Mouse (Mus musculus) lung, adult 2 months (tissue): ENCODE measurements around the gene Olfr816. TPM values are rescaled to one million over a fixed set of nuclear protein-coding genes. Genes with fewer than 3 reads are reported as not detected.
"Not testable (repeated sequence)": the region's sequence is repeated elsewhere in the genome, so short reads cannot be mapped to it uniquely, and the experiment has no call there.

Source experiments
- DNase-seq: peaks from one replicate; pipeline ENCODE4 v3.0.0; 2022
- H3K4me1 ChIP-seq: fragments of 200-500 bp; 2 replicates; pipeline ENCODE4 v1.6.1; 2011; ENCODE audit warnings: low read length; ENCODE audit not compliant: control insufficient read depth, insufficient read depth
- H3K4me3 ChIP-seq: fragments of 200-500 bp; replicated peaks from 2 replicates; pipeline ENCODE3; 2011; ENCODE audit warnings: low read depth, mild to moderate bottlenecking, control low read depth, low read length; ENCODE audit errors: extremely low read depth
- CTCF ChIP-seq: fragments of 200-500 bp; IDR thresholded peaks from 2 replicates; pipeline ENCODE4 v1.5.1; 2011; ENCODE audit warnings: mild to moderate bottlenecking, low read length, control low read depth; ENCODE audit not compliant: insufficient read depth
- POLR2A ChIP-seq: fragments of 200-500 bp; IDR thresholded peaks from 2 replicates; pipeline ENCODE4 v1.6.1; 2011; ENCODE audit warnings: low read depth, mild to moderate bottlenecking, control low read depth, low read length, borderline replicate concordance; ENCODE audit errors: extremely low read depth
- WGBS: fragments of 180-500 bp; shearing (Covaris S2); methylation state at CpG from one replicate; pipeline ENCODE4 v1.1.7; 2018; 5-methylcytosine and 5-hydroxymethylcytosine counted together
- polyA plus RNA-seq: library from polyadenylated mRNA; depleted of rRNA; stranded (reverse); fragments of >200 nt; gene quantifications from 2 replicates; pipeline ENCODE4 v1.2.3, GENCODE M21; 2012; rRNA removed

Gene Olfr816
- polyA plus RNA-seq: not detected in 2 replicates

GRCm38 (mm10) chr10:129915497-129915896, at the start of gene Olfr816:
Gene Olfr816, minus strand, starts transcription at chr10:129915597.
- no peak for TF ChIP-seq CTCF
- no peak for TF ChIP-seq POLR2A
- Histone ChIP-seq H3K4me1 (no peaks in the 10 kb centered on the region), H3K4me3 (no peak within 1 kb of the TSS)
- 40% methylated on average over 1 of the region's 1 CpGs for WGBS
- no peak for DNase-seq

- DNase-seq: no peak
- no peak for TF ChIP-seq CTCF
- TF ChIP-seq POLR2A: no peak
- Histone ChIP-seq H3K4me3 (no peak within 1 kb of the TSS), H3K4me1 (no peaks in the 10 kb centered on the region)
- WGBS: 90% methylated on average over 2 of the region's 2 CpGs
These were observed 33.6 kb upstream of the Olfr816 start, which contains the start of gene Olfr818 for GRCm38 (mm10) chr10:129949000-129949399. Gene Olfr818, minus strand, starts transcription at chr10:129949100.

- 42% methylated on average over 1 of the region's 1 CpGs for WGBS
- not testable (repeated sequence) for DNase-seq, H3K4me3 ChIP-seq, H3K4me1 ChIP-seq
These were observed 9.6 kb downstream of the Olfr816 start, which contains the start of gene Olfr815 for GRCm38 (mm10) chr10:129905767-129906166. Gene Olfr815, minus strand, starts transcription at chr10:129905867.

GRCm38 (mm10) chr10:129885934-129886333, 29.5 kb downstream of the Olfr816 start:
- TF ChIP-seq CTCF (no peak), POLR2A (no peak)
- Histone ChIP-seq H3K4me3 (no peak overlapping the region), H3K4me1 (no peaks in the 10 kb centered on the region)
- 85% methylated on average over 7 of the region's 7 CpGs for WGBS
- no peak for DNase-seq

DNA sequence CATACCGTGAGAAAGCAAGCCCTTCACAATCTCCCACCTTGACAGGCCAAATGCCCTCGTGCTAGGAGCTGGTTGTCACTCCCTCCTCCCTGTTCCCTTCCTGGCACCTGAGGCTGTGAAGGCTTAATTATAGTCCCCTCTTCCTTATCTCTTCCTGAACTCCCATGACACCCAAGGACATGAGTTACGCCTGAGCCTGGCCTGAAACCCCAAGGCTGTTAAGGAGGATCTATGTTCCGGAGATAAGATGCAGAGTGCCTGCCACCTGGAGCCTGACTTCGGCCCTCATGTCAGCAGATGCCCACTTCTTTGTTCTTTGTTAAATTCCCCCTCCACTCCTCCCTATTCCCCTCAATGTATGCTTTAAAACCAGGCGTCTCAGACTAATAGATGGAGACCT, 29.9 kb downstream of the Olfr816 start:
- not testable (repeated sequence) for H3K4me1 ChIP-seq, DNase-seq, H3K4me3 ChIP-seq
- 71% methylated on average over 6 of the region's 6 CpGs for WGBS

DNA sequence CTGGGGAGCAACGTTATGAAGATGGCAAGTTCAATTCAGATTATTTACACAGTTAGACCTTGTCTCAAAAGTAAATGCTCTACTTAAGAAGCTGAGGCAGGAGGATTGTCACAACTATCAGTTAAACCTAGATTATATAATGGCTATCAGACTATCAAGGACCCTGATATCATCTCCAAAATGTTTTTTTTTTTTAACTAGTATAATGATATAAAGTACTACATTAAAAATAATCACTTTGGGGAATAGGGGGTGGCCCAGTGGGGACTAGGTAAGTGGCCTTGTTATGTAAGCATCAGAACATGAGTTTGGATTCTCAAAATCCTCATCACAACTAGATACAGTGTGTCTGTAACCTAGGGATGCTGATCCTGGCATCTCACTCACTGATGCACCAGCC, 35.6 kb downstream of the Olfr816 start, which contains the start of gene Olfr814:
Olfr814 (minus strand) TSS at position 101 of the 400 bp plus-strand sequence.
- not testable (repeated sequence) for DNase-seq, H3K4me1 ChIP-seq, H3K4me3 ChIP-seq
- WGBS: 11% methylated on average over 1 of the region's 1 CpGs

Other genes starting within 250 kb of the Olfr816 start
- not detected in 2 replicates for gene Olfr801, start 241.7 kb downstream of the Olfr816 start, polyA plus RNA-seq
- gene Olfr802, start 227.4 kb downstream of the Olfr816 start, polyA plus RNA-seq: not detected in 2 replicates
- not detected in 2 replicates for gene Olfr803, start 221.3 kb downstream of the Olfr816 start, polyA plus RNA-seq
- not detected in 2 replicates for gene Olfr804, start 212.4 kb downstream of the Olfr816 start, polyA plus RNA-seq
- not detected in 2 replicates for gene Olfr805, start 186.2 kb downstream of the Olfr816 start, polyA plus RNA-seq
- gene Olfr806, start 173.7 kb downstream of the Olfr816 start, polyA plus RNA-seq: not detected in 2 replicates
- not detected in 2 replicates for gene Olfr807, start 157.8 kb downstream of the Olfr816 start, polyA plus RNA-seq
- not detected in 2 replicates for gene Olfr808, start 150.1 kb downstream of the Olfr816 start, polyA plus RNA-seq
- not detected in 2 replicates for gene Olfr809, start 141.0 kb downstream of the Olfr816 start, polyA plus RNA-seq
- gene Olfr810, start 120.7 kb downstream of the Olfr816 start, polyA plus RNA-seq: not detected in 2 replicates
- gene Olfr811, start 111.2 kb downstream of the Olfr816 start, polyA plus RNA-seq: not detected in 2 replicates
- not detected in 2 replicates for gene Olfr812, start 69.5 kb downstream of the Olfr816 start, polyA plus RNA-seq
- gene Olfr813, start 60.2 kb downstream of the Olfr816 start, polyA plus RNA-seq: not detected in 2 replicates
- not detected in 2 replicates for gene Olfr814, start 35.7 kb downstream of the Olfr816 start, polyA plus RNA-seq
- not detected in 2 replicates for gene Olfr815, start 9.7 kb downstream of the Olfr816 start, polyA plus RNA-seq
- gene Olfr818, start 33.5 kb upstream of the Olfr816 start, polyA plus RNA-seq: not detected in 2 replicates
- gene Olfr819, start 51.7 kb upstream of the Olfr816 start, polyA plus RNA-seq: not detected in 2 replicates
- not detected in 2 replicates for gene Olfr247, start 60.5 kb upstream of the Olfr816 start, polyA plus RNA-seq
- gene Gm10310, start 69.5 kb upstream of the Olfr816 start, polyA plus RNA-seq: not detected in 2 replicates
- not detected in 2 replicates for gene Olfr820, start 97.0 kb upstream of the Olfr816 start, polyA plus RNA-seq
- gene Olfr821, start 114.8 kb upstream of the Olfr816 start, polyA plus RNA-seq: not detected in 2 replicates
- gene Olfr822, start 155.6 kb upstream of the Olfr816 start, polyA plus RNA-seq: not detected in 2 replicates
- not detected in 2 replicates for gene Olfr823, start 199.8 kb upstream of the Olfr816 start, polyA plus RNA-seq
- gene Olfr824, start 214.4 kb upstream of the Olfr816 start, polyA plus RNA-seq: not detected in 2 replicates